16 mouse cellular contexts compared by ENCODE assay signal in the genomic region with DNA sequence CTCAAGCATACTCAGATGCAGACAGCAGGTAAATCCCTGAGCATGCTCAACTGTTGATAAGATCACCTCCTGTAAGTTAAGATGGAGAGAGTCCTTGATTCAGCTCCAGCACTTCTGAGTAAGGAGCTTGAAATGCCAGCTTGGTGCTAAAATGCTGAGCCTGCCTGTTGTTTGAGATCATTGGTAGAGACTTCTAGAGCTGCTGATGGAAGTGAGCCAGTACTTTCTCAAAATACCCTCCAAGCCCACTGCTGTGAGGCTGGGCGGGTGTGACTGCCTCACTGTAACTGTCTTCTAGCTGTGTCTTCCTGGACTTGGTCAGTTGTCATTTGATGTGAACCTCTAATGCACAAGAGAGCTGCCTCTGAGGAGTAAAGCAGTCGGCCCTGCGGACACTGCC. TPM values are rescaled to one million over a fixed set of nuclear protein-coding genes. Genes with fewer than 3 reads are reported as not detected.
DNase-seq lines count a peak whose midpoint lies in the region; ATAC-seq and TF ChIP-seq lines count a peak whose summit lies in the region.
"Had no signal": no experiment of that assay in that cellular context is flagged by ENCODE, and none has a peak within 500 bp of the region (broad histone marks: within the 10 kb centered on the region; RNA-seq: fewer than 3 reads in every experiment).

No protein-coding gene starts in this region.

- ATAC-seq in hindbrain, embryonic 14.5 days (ENCODE audit: low FRiP score), result no peak
- no peak for ATAC-seq in hindbrain, postnatal 0 days
- no peak for ATAC-seq in erythroblast, adult 5-6 weeks (replicated peaks; ENCODE audit: low FRiP score, poor library complexity, severe bottlenecking)
- no peak for ATAC-seq in forebrain, embryonic 12.5 days (ENCODE audit: low FRiP score)
- ATAC-seq: intestine, embryonic 16.5 days had no signal

- no peaks in the 10 kb centered on the region for H3K27me3 ChIP-seq in hindbrain, embryonic 14.5 days (ENCODE audit: control insufficient read depth, insufficient read depth, low read length)
- no peaks in the 10 kb centered on the region for H3K27me3 ChIP-seq in hindbrain, postnatal 0 days (ENCODE audit: insufficient read depth, low read length)
- H3K27me3 ChIP-seq in forebrain, embryonic 12.5 days, result no peaks in the 10 kb centered on the region
- H3K27me3 ChIP-seq: CH12.LX; kidney, embryonic 15.5 days; lung, embryonic 15.5 days had no signal

- no peak for TF ChIP-seq CTCF in hindbrain, postnatal 0 days (IDR thresholded peaks at IDR 0.05; ENCODE audit: low read depth)

- H3K4me2 ChIP-seq in hindbrain, embryonic 14.5 days (replicated peaks), result no peak overlapping the region
- H3K4me2 ChIP-seq in hindbrain, postnatal 0 days (ENCODE audit: low read depth, low read length), result no peak overlapping the region
- H3K4me2 ChIP-seq in forebrain, embryonic 12.5 days, result no peak overlapping the region
- H3K4me2 ChIP-seq: kidney, embryonic 15.5 days; lung, embryonic 15.5 days had no signal

- peak overlapping the region; percentile 43; the same call in 1 of the 2 replicates for H3K27ac ChIP-seq in hindbrain, embryonic 14.5 days
- H3K27ac ChIP-seq in hindbrain, postnatal 0 days, result no peak overlapping the region
- no peak overlapping the region for H3K27ac ChIP-seq in forebrain, embryonic 12.5 days
- H3K27ac ChIP-seq: kidney, embryonic 15.5 days; liver, embryonic 14.5 days; lung, embryonic 15.5 days had no signal

- no peaks in the 10 kb centered on the region for H3K36me3 ChIP-seq in hindbrain, embryonic 14.5 days (replicated peaks; ENCODE audit: control insufficient read depth, insufficient read depth)
- no peaks in the 10 kb centered on the region for H3K36me3 ChIP-seq in hindbrain, postnatal 0 days (ENCODE audit: insufficient read depth, low read length)
- H3K36me3 ChIP-seq in forebrain, embryonic 12.5 days (replicated peaks), result no peaks in the 10 kb centered on the region
- H3K36me3 ChIP-seq: kidney, embryonic 15.5 days; lung, embryonic 15.5 days had no signal

- 0 out of 2 replicates have a peak, but pooled peaks cover 3% of the 10 kb centered on the region for H3K4me1 ChIP-seq in hindbrain, embryonic 14.5 days (replicated peaks; ENCODE audit: control insufficient read depth, insufficient read depth, low read length)
- H3K4me1 ChIP-seq in hindbrain, postnatal 0 days (ENCODE audit: insufficient read depth, low read length), result 0 out of 2 replicates have a peak, but pooled peaks cover 3% of the 10 kb centered on the region
- no peaks in the 10 kb centered on the region; the same call in 1 of the 2 replicates for H3K4me1 ChIP-seq in forebrain, embryonic 12.5 days
- H3K4me1 ChIP-seq: kidney, embryonic 15.5 days; lung, embryonic 15.5 days had no signal

- no peak overlapping the region for H3K4me3 ChIP-seq in hindbrain, embryonic 14.5 days (replicated peaks; ENCODE audit: low read length)
- H3K4me3 ChIP-seq in hindbrain, postnatal 0 days (ENCODE audit: low read length), result no peak overlapping the region
- no peak overlapping the region for H3K4me3 ChIP-seq in forebrain, embryonic 12.5 days (replicated peaks)
- H3K4me3 ChIP-seq: kidney, embryonic 15.5 days; lung, embryonic 15.5 days had no signal

- no peak overlapping the region for H3K9ac ChIP-seq in hindbrain, embryonic 14.5 days
- H3K9ac ChIP-seq in hindbrain, postnatal 0 days (replicated peaks; ENCODE audit: low read length), result no peak overlapping the region
- no peak overlapping the region for H3K9ac ChIP-seq in forebrain, embryonic 12.5 days
- H3K9ac ChIP-seq: kidney, embryonic 15.5 days; liver, embryonic 14.5 days; lung, embryonic 15.5 days had no signal

- DNase-seq in hindbrain, embryonic 14.5 days (ENCODE audit: low spot score), result no peak
- DNase-seq in hindbrain, postnatal 0 days (ENCODE audit: low spot score), result no peak
- DNase-seq in right cerebral cortex, adult 18-20 months, result peak; percentile 74
- no peak for DNase-seq in right cerebral cortex, postnatal 4 days
- DNase-seq in right cerebral cortex, adult 2 months (ENCODE audit: low spot score in 2 of 2), result peak; percentile 55 to 68
- DNase-seq in layer of hippocampus, postnatal 36 days, result no peak
- DNase-seq: adrenal gland, postnatal 25 days; cerebellum, adult 18-20 months; thymus, postnatal 25 days had no signal

- 88% methylated on average over 3 of the region's 3 CpGs for WGBS in hindbrain, embryonic 14.5 days
- 93% methylated on average over 3 of the region's 3 CpGs for WGBS in hindbrain, postnatal 0 days
- WGBS in forebrain, embryonic 12.5 days, result 82% methylated on average over 3 of the region's 3 CpGs

- H3K9me3 ChIP-seq in hindbrain, embryonic 14.5 days (ENCODE audit: control insufficient read depth, low read length), result no peaks in the 10 kb centered on the region
- H3K9me3 ChIP-seq in hindbrain, postnatal 0 days (ENCODE audit: low read length), result no peaks in the 10 kb centered on the region
- H3K9me3 ChIP-seq in forebrain, embryonic 12.5 days, result no peaks in the 10 kb centered on the region
- H3K9me3 ChIP-seq: kidney, embryonic 15.5 days; lung, embryonic 15.5 days had no signal

RNA-seq across cellular contexts. Expression of a gene that starts 51.4 kb away (rescaled TPM):
- polyA plus RNA-seq in hindbrain, embryonic 14.5 days (2014; fragmentation: Nextera tagmentation; extraction: Ambion mirVana), result 29.6 and 32.6 TPM in 2 replicates
- total RNA-seq in hindbrain, postnatal 0 days (2014; rRNA removed), result 29.8 and 35.3 TPM in 2 replicates
- polyA plus RNA-seq in hindbrain, postnatal 0 days (2015; fragmentation: Nextera tagmentation; extraction: Ambion mirVana), result 15.9 and 18.6 TPM in 2 replicates
- 3.8 and 10.2 TPM in 2 replicates for total RNA-seq in erythroblast, adult 5-6 weeks (2015; ENCODE audit: low replicate concordance)
- 6.4 and 10.6 TPM in 2 replicates for total RNA-seq in erythroblast, adult 5-6 weeks (2017; ENCODE audit: low replicate concordance)
- total RNA-seq in layer of hippocampus, postnatal 36 days (2021), result 10 to 100 TPM; 76.8 to 92.7 TPM
- polyA plus RNA-seq in forebrain, embryonic 12.5 days (2016; fragmentation: Nextera tagmentation; extraction: Ambion mirVana), result 30.7 and 34.3 TPM in 2 replicates

Comparison
In these comparisons a context has a peak if more than half of its experiments do, and no peak if none do; other contexts are left out.
1. DNase-seq: peak in right cerebral cortex, adult 18-20 months (single experiment) and right cerebral cortex, adult 2 months (2 of 2); none in hindbrain, embryonic 14.5 days (single experiment), hindbrain, postnatal 0 days (single experiment), right cerebral cortex, postnatal 4 days (single experiment) and layer of hippocampus, postnatal 36 days (0 of 2).